Mouse (Mus musculus): ENCODE measurements around the gene Slc4a3.

The Slc4a3 gene

DNA sequence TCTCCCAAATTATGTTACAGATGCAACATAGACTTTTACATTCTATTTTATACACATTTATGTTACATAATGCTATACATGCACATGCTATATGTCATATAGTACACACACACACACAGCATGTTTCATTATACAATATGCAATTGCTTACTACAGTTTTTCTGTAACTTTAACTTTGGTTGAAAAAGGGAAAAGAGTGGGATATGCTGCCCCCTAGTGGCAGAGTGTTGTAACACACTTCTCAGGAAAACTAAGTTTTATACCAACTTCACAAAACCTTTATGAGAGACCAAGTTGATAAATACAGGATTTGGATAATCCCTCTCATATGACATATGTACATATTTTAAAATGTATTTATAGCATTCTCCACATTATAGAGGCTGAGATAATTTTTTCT, 51.6 kb downstream of the Slc4a3 start:
- peak; percentile 23 for DNase-seq (ENCODE audit: low read depth)

GRCm38 (mm10) chr1:75601738-75602137, 55.7 kb downstream of the Slc4a3 start:
- DNase-seq (ENCODE audit: low read depth): no peak

GRCm38 (mm10) chr1:75603584-75603983, 57.5 kb downstream of the Slc4a3 start:
- no peak for DNase-seq (ENCODE audit: low read depth)

GRCm38 (mm10) chr1:75608225-75608624, 62.2 kb downstream of the Slc4a3 start:
- no peak for DNase-seq (ENCODE audit: low read depth)

DNA sequence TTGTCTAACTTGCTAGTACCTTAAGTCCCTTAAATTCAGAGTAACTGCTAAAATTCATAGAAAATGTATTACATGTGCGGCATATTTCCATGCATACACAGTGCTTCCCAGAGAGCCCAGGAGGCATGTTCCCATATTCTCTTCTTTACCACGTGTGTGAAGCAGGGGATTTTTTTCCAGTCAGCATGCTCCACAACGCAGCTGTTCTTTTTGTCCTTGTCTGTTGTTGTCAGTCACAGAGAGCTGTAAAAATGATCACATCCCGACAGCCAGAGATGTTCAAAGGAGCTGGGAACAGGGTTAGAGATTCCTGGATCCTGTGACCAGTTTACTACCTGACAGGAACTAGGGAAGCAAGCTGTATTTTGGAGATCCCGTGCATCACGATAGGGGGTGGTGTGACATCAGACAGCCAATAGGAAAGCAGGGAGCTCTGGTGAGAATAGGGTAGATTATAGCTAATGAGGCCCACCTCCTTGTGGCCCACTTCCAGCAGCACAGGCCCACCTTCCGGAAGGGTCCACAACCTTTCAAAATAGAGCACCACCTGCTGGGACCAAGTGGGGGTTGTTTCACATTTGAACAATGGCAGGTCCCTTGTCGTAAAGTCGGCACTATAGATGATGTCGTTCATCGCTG, 62.7 kb downstream of the Slc4a3 start:
- DNase-seq (ENCODE audit: low read depth): no peak

DNA sequence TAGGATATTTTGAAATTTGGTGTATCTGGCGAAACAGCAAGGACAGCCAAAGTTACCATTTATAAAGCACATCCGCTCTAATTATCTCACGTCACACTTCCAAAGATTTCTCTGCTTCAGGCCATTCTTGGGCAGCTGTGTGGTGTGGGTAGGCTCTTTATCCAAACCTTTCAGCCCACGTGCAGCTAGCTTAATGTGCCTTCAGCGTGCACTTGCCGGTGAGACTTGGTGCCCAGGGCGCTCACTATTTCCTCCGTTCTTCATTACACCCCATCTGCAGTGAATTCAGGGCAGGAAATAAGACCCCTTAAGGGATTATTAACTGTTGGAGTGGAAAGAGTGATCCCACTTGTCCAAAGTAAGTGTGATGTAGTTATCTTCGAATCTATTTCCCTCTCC, 63.2 kb downstream of the Slc4a3 start:
- no peak for DNase-seq (ENCODE audit: low read depth)

- no peak for DNase-seq (ENCODE audit: low read depth)
Measured at GRCm38 (mm10) chr1:75610553-75610952, 64.5 kb downstream of the Slc4a3 start.

Data from c-Kit-positive CD71-positive TER-119-negative erythroid progenitor cells, embryonic 14.5 days (primary cell).